Mouse (Mus musculus): ENCODE measurements around the gene Gucy2g. TPM values are rescaled to one million over a fixed set of nuclear protein-coding genes. Genes with fewer than 3 reads are reported as not detected.

Gucy2g gene
- polyA plus RNA-seq, 1 experiment = 0.88 TPM

DNA sequence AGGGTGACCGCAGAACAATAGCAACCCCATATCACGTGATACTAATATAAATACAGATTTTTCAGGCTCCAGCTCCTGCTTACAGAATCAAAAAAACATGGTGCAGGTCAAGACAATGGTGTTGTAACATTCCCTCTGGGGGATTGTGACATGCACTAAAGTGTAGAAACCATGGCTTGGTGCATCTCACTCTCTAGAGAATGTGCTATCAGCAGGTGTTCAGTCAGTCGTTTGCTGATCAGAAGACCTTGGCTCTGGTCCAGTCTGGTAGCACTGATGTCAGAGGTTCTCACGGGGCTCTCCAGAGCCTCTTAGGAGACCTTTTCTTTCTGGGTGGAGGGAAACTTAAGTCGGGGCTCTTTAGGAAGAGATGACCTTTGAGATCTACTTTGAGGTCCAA, 9.4 kb upstream of the Gucy2g start:
- no peaks in the 10 kb centered on the region for H3K36me3 ChIP-seq (ENCODE audit: control insufficient read depth, insufficient read depth, low read length)
- H3K4me1 ChIP-seq (ENCODE audit: control insufficient read depth, insufficient read depth, low read length) = peaks cover 6% of the 10 kb centered on the region; the same call in 1 of the 2 replicates
- no peak overlapping the region for H3K4me3 ChIP-seq (ENCODE audit: insufficient read depth, low read depth, low read length)
- H3K27me3 ChIP-seq (replicated peaks; ENCODE audit: control insufficient read depth, insufficient read depth, low read length) = no peaks in the 10 kb centered on the region
- WGBS = 75% methylated on average over 5 of the region's 5 CpGs
- DNase-seq = no peak
- TF ChIP-seq CTCF (conservative IDR thresholded peaks at IDR 0.05; ENCODE audit: insufficient read depth, insufficient read length, low read depth, low read length) (no peak), POLR2A (IDR thresholded peaks at IDR 0.05; ENCODE audit: low read depth, low read length) (no peak)
- no peak overlapping the region for H3K27ac ChIP-seq (ENCODE audit: insufficient read depth, low read depth, low read length)

DNA sequence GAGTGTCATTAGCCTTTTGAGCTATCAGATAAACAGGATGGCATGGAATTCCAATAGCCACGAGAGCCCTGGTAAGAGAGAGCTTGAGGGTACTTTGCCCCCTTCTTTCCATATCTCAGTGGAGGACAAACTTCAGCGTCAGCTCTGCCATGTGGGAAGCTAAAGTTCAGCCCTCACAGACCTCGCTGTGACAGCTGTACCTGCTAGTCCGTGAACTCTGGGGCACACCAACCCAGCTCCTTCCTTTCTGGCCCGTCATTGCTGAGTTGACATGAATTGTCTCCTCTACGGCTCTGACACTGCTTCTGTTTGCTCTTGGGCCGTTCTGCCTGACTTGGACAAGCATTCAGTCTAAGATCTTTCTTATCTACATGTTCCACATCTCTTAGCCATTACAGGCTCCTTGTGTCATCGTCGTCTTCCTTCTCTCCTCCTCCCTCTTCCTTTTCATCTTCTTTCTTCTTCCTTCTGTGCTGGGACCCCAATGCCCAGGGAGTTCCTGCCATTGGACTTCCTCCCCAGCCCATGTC, 7.0 kb upstream of the Gucy2g start:
- Histone ChIP-seq H3K27ac (ENCODE audit: insufficient read depth, low read depth, low read length) (no peak overlapping the region), H3K27me3 (replicated peaks; ENCODE audit: control insufficient read depth, insufficient read depth, low read length) (no peaks in the 10 kb centered on the region), H3K4me3 (ENCODE audit: insufficient read depth, low read depth, low read length) (no peak overlapping the region), H3K36me3 (ENCODE audit: control insufficient read depth, insufficient read depth, low read length) (no peaks in the 10 kb centered on the region), H3K4me1 (ENCODE audit: control insufficient read depth, insufficient read depth, low read length) (peaks cover 5% of the 10 kb centered on the region; the same call in 1 of the 2 replicates)
- TF ChIP-seq POLR2A (IDR thresholded peaks at IDR 0.05; ENCODE audit: low read depth, low read length) = no peak
- no peak for TF ChIP-seq CTCF (conservative IDR thresholded peaks at IDR 0.05; ENCODE audit: insufficient read depth, insufficient read length, low read depth, low read length)
- 56% methylated on average over 9 of the region's 9 CpGs for WGBS
- DNase-seq = peak; percentile 25

DNA sequence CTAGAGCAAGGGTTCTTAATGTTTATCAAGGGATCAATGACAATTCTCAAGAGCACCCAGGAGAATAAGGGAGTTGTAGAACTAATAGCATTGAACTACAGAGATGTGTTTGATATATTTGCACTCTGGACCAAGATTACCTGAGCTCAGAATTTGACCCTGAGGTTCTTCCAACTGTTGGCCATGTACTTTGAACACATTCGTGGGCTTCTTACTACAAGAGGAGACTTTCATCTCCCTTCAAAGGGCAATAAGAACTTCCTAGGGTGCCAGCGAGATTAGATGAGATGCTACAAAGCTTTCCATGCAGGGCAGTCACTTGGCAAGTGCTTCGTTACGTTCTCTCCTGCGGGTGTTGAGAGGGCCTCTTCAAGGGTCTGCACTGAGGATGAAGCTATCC, 6.5 kb upstream of the Gucy2g start:
- Histone ChIP-seq H3K36me3 (ENCODE audit: control insufficient read depth, insufficient read depth, low read length) (no peaks in the 10 kb centered on the region), H3K4me3 (ENCODE audit: insufficient read depth, low read depth, low read length) (no peak overlapping the region), H3K4me1 (ENCODE audit: control insufficient read depth, insufficient read depth, low read length) (peaks cover 3% of the 10 kb centered on the region; the same call in 1 of the 2 replicates), H3K27ac (ENCODE audit: insufficient read depth, low read depth, low read length) (no peak overlapping the region), H3K27me3 (replicated peaks; ENCODE audit: control insufficient read depth, insufficient read depth, low read length) (no peaks in the 10 kb centered on the region)
- 76% methylated on average over 5 of the region's 5 CpGs for whole genome bisulfite sequencing
- DNase-seq = no peak
- TF ChIP-seq POLR2A (IDR thresholded peaks at IDR 0.05; ENCODE audit: low read depth, low read length) = no peak
- TF ChIP-seq CTCF (conservative IDR thresholded peaks at IDR 0.05; ENCODE audit: insufficient read depth, insufficient read length, low read depth, low read length) = no peak

DNA sequence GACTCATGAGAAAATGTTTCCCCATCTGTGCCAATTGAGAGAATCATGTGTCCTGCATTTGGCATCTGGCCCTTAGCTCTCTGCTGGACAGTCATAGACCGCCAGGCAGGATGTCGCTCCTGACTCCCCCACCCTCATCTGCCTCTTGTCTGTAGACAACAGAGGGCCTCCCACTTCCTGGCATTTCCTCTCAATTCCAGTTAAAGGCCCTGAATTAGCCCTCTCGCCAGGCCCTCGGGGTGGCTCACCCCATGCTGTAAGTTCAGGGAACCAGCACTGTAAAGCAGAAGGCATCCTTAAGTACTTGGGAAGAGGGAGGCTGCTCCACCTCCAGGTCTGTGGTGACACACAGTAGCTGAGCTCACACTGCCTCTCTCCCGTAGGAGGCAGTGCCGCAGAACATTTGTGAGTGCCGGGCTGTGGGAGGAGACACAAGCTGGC, 3.8 kb upstream of the Gucy2g start:
- Histone ChIP-seq H3K36me3 (ENCODE audit: control insufficient read depth, insufficient read depth, low read length) (no peaks in the 10 kb centered on the region), H3K4me1 (ENCODE audit: control insufficient read depth, insufficient read depth, low read length) (peaks cover 3% of the 10 kb centered on the region; the same call in 1 of the 2 replicates), H3K27ac (ENCODE audit: insufficient read depth, low read depth, low read length) (peak overlapping the region; percentile 52), H3K4me3 (ENCODE audit: insufficient read depth, low read depth, low read length) (no peak overlapping the region), H3K27me3 (replicated peaks; ENCODE audit: control insufficient read depth, insufficient read depth, low read length) (no peaks in the 10 kb centered on the region)
- DNase-seq = peak; percentile 86
- no peak for TF ChIP-seq POLR2A (IDR thresholded peaks at IDR 0.05; ENCODE audit: low read depth, low read length)
- TF ChIP-seq CTCF (conservative IDR thresholded peaks at IDR 0.05; ENCODE audit: insufficient read depth, insufficient read length, low read depth, low read length) = peak; percentile 74
- 14% methylated on average over 7 of the region's 7 CpGs for WGBS

DNA sequence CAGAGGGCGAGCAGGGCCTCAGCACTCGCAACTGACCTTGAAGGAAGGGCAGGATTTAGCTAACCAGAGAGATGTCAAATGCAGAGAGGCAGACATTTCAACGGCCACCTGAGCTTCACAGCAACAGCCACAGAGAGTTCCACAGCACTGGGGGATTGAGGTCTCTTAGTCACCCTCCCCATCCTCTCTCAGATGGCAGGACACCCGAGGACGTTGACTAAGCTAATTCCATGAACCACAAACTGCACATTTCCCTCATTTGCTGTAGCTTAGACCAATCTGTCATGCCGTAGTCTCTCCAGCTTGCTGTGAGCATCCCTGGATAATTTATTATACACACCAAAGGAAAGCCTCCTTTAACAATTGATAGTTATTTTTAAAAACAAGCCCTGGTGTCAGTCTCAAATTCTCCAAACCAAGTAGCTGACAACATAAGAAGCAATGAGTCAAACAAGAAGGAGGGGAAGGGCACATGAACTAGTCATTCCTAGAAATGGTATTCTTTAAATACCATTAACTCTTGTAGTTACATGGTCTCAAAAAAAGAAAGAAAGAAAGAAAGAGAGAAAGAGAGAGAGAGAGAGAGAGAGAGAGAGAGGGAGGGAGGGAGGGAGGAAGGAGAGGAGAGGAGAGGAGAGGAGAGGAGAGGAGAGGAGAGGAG, 1.1 kb downstream of the Gucy2g start:
- TF ChIP-seq POLR2A (IDR thresholded peaks at IDR 0.05; ENCODE audit: low read depth, low read length) (no peak), CTCF (conservative IDR thresholded peaks at IDR 0.05; ENCODE audit: insufficient read depth, insufficient read length, low read depth, low read length) (no peak)
- DNase-seq = no peak
- 71% methylated on average over 6 of the region's 6 CpGs for WGBS
- H3K4me1 ChIP-seq (ENCODE audit: control insufficient read depth, insufficient read depth, low read length) = 0 out of 2 replicates have a peak, but pooled peaks cover 6% of the 10 kb centered on the region
- H3K36me3 ChIP-seq (ENCODE audit: control insufficient read depth, insufficient read depth, low read length) = no peaks in the 10 kb centered on the region
- H3K4me3 ChIP-seq (ENCODE audit: insufficient read depth, low read depth, low read length) = no peak overlapping the region
- no peaks in the 10 kb centered on the region for H3K27me3 ChIP-seq (replicated peaks; ENCODE audit: control insufficient read depth, insufficient read depth, low read length)
- H3K27ac ChIP-seq (ENCODE audit: insufficient read depth, low read depth, low read length) = no peak overlapping the region

DNA sequence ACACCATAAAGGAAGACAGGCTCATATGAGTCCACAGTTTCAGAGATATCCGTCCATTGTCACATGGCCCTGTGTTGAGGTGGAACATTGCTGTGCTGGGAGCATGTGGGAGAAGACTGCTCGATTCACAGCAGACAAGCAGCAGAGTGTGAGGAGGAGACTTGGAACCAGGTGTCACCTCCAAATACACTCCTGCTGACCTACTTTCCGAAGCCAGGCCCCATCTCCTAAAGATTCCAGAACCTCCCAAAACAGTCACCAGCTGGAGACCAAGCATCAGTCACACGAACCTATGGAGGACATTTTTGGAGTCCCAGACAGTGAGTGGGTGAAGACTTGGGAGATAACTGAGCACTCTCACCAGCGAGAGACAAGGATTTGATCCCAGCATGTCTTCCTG, 4.5 kb downstream of the Gucy2g start:
- 0 out of 2 replicates have a peak, but pooled peaks cover 6% of the 10 kb centered on the region for H3K4me1 ChIP-seq (ENCODE audit: control insufficient read depth, insufficient read depth, low read length)
- no peaks in the 10 kb centered on the region for H3K36me3 ChIP-seq (ENCODE audit: control insufficient read depth, insufficient read depth, low read length)
- no peak for DNase-seq
- 79% methylated on average over 5 of the region's 5 CpGs for WGBS
- no peak overlapping the region for H3K4me3 ChIP-seq (ENCODE audit: insufficient read depth, low read depth, low read length)
- no peaks in the 10 kb centered on the region for H3K27me3 ChIP-seq (replicated peaks; ENCODE audit: control insufficient read depth, insufficient read depth, low read length)
- H3K27ac ChIP-seq (ENCODE audit: insufficient read depth, low read depth, low read length) = no peak overlapping the region
- TF ChIP-seq CTCF (conservative IDR thresholded peaks at IDR 0.05; ENCODE audit: insufficient read depth, insufficient read length, low read depth, low read length) (no peak), POLR2A (IDR thresholded peaks at IDR 0.05; ENCODE audit: low read depth, low read length) (no peak)

DNA sequence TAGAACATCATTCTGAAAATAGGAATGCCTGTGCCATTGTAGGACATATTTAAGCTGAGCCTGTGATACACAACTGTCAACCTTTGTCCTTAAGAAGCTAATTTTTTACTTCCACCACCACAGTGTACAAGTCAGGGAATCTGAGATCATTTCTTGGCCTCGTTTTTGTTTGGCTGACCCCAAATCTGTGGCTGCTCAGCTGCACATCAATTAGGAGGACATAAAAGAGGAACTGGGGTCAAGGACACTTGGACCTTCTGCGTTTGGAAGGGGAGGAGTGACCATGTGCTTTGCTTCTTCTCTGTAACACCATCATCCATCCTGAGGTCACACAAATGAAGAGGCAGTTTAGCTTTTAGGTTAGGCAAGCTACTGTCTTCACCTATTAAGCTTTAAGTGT, 5.0 kb downstream of the Gucy2g start:
- Histone ChIP-seq H3K27me3 (replicated peaks; ENCODE audit: control insufficient read depth, insufficient read depth, low read length) (no peaks in the 10 kb centered on the region), H3K36me3 (ENCODE audit: control insufficient read depth, insufficient read depth, low read length) (no peaks in the 10 kb centered on the region), H3K27ac (ENCODE audit: insufficient read depth, low read depth, low read length) (no peak overlapping the region), H3K4me1 (ENCODE audit: control insufficient read depth, insufficient read depth, low read length) (0 out of 2 replicates have a peak, but pooled peaks cover 6% of the 10 kb centered on the region), H3K4me3 (ENCODE audit: insufficient read depth, low read depth, low read length) (no peak overlapping the region)
- TF ChIP-seq POLR2A (IDR thresholded peaks at IDR 0.05; ENCODE audit: low read depth, low read length) = no peak
- TF ChIP-seq CTCF (conservative IDR thresholded peaks at IDR 0.05; ENCODE audit: insufficient read depth, insufficient read length, low read depth, low read length) = no peak
- 16% methylated on average over 2 of the region's 2 CpGs for WGBS
- peak; percentile 77 for DNase-seq
